Mouse (Mus musculus) brown adipose tissue, adult 24 weeks (tissue): ENCODE results near the gene 4933402J07Rik. TPM values are rescaled to one million over a fixed set of nuclear protein-coding genes. Genes with fewer than 3 reads are reported as not detected.

Experiments used
- H3K27ac ChIP-seq: fragments of 200-500 bp; replicated peaks from 2 replicates; pipeline ENCODE4 v1.5.1; 2012; ENCODE audit warnings: low read depth, mild to moderate bottlenecking, low read length
- H3K4me1 ChIP-seq: fragments of 200-500 bp; 2 replicates; pipeline ENCODE4 v1.6.1; 2012; ENCODE audit warnings: low read length, mixed read lengths; ENCODE audit not compliant: control insufficient read depth, insufficient read depth, insufficient read length
- H3K4me3 ChIP-seq: fragments of 200-500 bp; 2 replicates; pipeline ENCODE4 v1.5.1; 2012; ENCODE audit warnings: low read depth, mild to moderate bottlenecking, low read length, moderate library complexity; ENCODE audit not compliant: insufficient read depth
- polyA plus RNA-seq: library from polyadenylated mRNA; stranded (reverse); fragments of >200 nt; gene quantifications from 2 replicates; pipeline ENCODE4 v1.2.4, GENCODE M21; 2012; ENCODE audit not compliant: missing spikeins, insufficient read depth, insufficient read length

The 4933402J07Rik gene
- not detected in 2 replicates for polyA plus RNA-seq

- Histone ChIP-seq H3K4me3 (no peak within 1 kb of the TSS), H3K27ac (no peak within 1 kb of the TSS), H3K4me1 (no peaks in the 10 kb centered on the region)
Measured at GRCm38 (mm10) chr8:87563553-87563952, at the start of gene 4933402J07Rik. 4933402J07Rik (plus strand) TSS chr8:87563853.

- Histone ChIP-seq H3K4me1 (no peaks in the 10 kb centered on the region), H3K4me3 (no peak overlapping the region), H3K27ac (no peak overlapping the region)
Measured at GRCm38 (mm10) chr8:87517132-87517531, 46.5 kb upstream of the 4933402J07Rik start.

GRCm38 (mm10) chr8:87525006-87525405, 38.6 kb upstream of the 4933402J07Rik start:
- no peak overlapping the region for H3K27ac ChIP-seq

GRCm38 (mm10) chr8:87531176-87531575, 32.5 kb upstream of the 4933402J07Rik start:
- H3K4me1 ChIP-seq, result no peaks in the 10 kb centered on the region
- H3K4me3 ChIP-seq, result no peak overlapping the region
- no peak overlapping the region for H3K27ac ChIP-seq

More at GRCm38 (mm10) chr8:87525006-87525405, 38.6 kb upstream of the 4933402J07Rik start:
- Histone ChIP-seq H3K4me1 (no peaks in the 10 kb centered on the region), H3K4me3 (no peak overlapping the region)

- Histone ChIP-seq H3K4me3 (no peak overlapping the region), H3K27ac (no peak overlapping the region), H3K4me1 (no peaks in the 10 kb centered on the region)
Measured at GRCm38 (mm10) chr8:87533476-87533875, 30.2 kb upstream of the 4933402J07Rik start.

- Histone ChIP-seq H3K4me1 (no peaks in the 10 kb centered on the region), H3K27ac (no peak overlapping the region)
Measured at GRCm38 (mm10) chr8:87534846-87535245, 28.8 kb upstream of the 4933402J07Rik start.

GRCm38 (mm10) chr8:87536615-87537329, 26.9 kb upstream of the 4933402J07Rik start:
- H3K27ac ChIP-seq, result no peak overlapping the region
- no peaks in the 10 kb centered on the region for H3K4me1 ChIP-seq
- no peak overlapping the region for H3K4me3 ChIP-seq

More at GRCm38 (mm10) chr8:87534846-87535245, 28.8 kb upstream of the 4933402J07Rik start:
- H3K4me3 ChIP-seq, result no peak overlapping the region

GRCm38 (mm10) chr8:87539829-87540394, 23.7 kb upstream of the 4933402J07Rik start:
- Histone ChIP-seq H3K27ac (no peak overlapping the region), H3K4me3 (no peak overlapping the region), H3K4me1 (no peaks in the 10 kb centered on the region)

GRCm38 (mm10) chr8:87549881-87550280, 13.8 kb upstream of the 4933402J07Rik start:
- no peak overlapping the region for H3K27ac ChIP-seq
- H3K4me1 ChIP-seq, result no peaks in the 10 kb centered on the region
- no peak overlapping the region for H3K4me3 ChIP-seq

- Histone ChIP-seq H3K4me1 (no peaks in the 10 kb centered on the region), H3K27ac (no peak overlapping the region), H3K4me3 (no peak overlapping the region)
Measured at GRCm38 (mm10) chr8:87552801-87553200, 10.9 kb upstream of the 4933402J07Rik start.

- Histone ChIP-seq H3K4me1 (no peaks in the 10 kb centered on the region), H3K27ac (no peak overlapping the region), H3K4me3 (no peak overlapping the region)
Measured at GRCm38 (mm10) chr8:87560801-87561200, 2.9 kb upstream of the 4933402J07Rik start.

- Histone ChIP-seq H3K4me1 (no peaks in the 10 kb centered on the region), H3K27ac (no peak overlapping the region), H3K4me3 (no peak overlapping the region)
Measured at GRCm38 (mm10) chr8:87569203-87569602, 5.5 kb downstream of the 4933402J07Rik start.

- no peak overlapping the region for H3K27ac ChIP-seq
- peak overlapping the region; percentile 44 for H3K4me3 ChIP-seq
- no peaks in the 10 kb centered on the region for H3K4me1 ChIP-seq
Measured at GRCm38 (mm10) chr8:87569706-87570563, 6.3 kb downstream of the 4933402J07Rik start.

- no peak overlapping the region for H3K27ac ChIP-seq
- peak overlapping the region; percentile 44 for H3K4me3 ChIP-seq
- no peaks in the 10 kb centered on the region for H3K4me1 ChIP-seq
Measured at GRCm38 (mm10) chr8:87570564-87570855, 6.9 kb downstream of the 4933402J07Rik start.

GRCm38 (mm10) chr8:87570880-87571279, 7.2 kb downstream of the 4933402J07Rik start:
- Histone ChIP-seq H3K4me1 (no peaks in the 10 kb centered on the region), H3K4me3 (peak overlapping the region; percentile 44), H3K27ac (no peak overlapping the region)
